Mouse (Mus musculus) T-helper 17 cell (primary cell): Measurements from ENCODE around the gene Kdm6b.

Experiments
- in situ Hi-C, 2 experiments: fragments of 300-600 bp; cut with MboI, MseI; formaldehyde crosslinking; loops; 1 replicate in 1 of 2; 2 replicates in 1 of 2; pipeline ENCODE4 v1.15.1; 2025; ENCODE audit warnings: high pct_unique_total_duplicates in 2 of 2

Gene Kdm6b

GRCm38 (mm10) chr11:69419813-69420553 lies 6.5 kb upstream of the Kdm6b start:
- in situ Hi-C loops: loop anchor here in 1 of 2 experiments (10.0 kb wide), 2 partner anchors 325 to 575 kb away; partner anchors contain the start of genes Gabarap, Per1 and Phf23

DNA sequence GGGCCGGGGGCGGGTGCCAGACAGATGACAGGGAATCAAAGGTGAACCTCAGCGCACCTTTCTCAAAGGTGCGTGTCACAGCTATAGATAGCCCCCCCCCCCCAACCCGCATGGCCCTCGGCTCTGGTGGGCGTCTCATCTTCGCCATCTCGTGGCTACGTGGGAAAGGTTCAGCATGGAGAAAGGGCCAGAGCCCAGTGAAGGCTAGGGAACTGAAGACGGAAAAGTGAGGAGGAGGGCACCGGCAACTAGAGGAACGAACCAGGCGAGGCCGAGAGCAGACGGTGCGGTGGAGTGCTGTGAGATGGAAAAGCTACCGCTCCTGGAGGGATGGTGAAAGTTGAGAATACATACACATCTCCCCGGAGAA lies 6.0 kb upstream of the Kdm6b start:
- in situ Hi-C loops: loop anchor here in 1 of 2 experiments (10.0 kb wide), 2 partner anchors 325 to 575 kb away; partner anchors contain the start of genes Gabarap, Per1 and Phf23

GRCm38 (mm10) chr11:69418481-69419442 lies 5.3 kb upstream of the Kdm6b start:
- in situ Hi-C loops: loop anchor here in 1 of 2 experiments (10.0 kb wide), 2 partner anchors 324 to 576 kb away; partner anchors contain the start of genes Gabarap, Per1 and Phf23

DNA sequence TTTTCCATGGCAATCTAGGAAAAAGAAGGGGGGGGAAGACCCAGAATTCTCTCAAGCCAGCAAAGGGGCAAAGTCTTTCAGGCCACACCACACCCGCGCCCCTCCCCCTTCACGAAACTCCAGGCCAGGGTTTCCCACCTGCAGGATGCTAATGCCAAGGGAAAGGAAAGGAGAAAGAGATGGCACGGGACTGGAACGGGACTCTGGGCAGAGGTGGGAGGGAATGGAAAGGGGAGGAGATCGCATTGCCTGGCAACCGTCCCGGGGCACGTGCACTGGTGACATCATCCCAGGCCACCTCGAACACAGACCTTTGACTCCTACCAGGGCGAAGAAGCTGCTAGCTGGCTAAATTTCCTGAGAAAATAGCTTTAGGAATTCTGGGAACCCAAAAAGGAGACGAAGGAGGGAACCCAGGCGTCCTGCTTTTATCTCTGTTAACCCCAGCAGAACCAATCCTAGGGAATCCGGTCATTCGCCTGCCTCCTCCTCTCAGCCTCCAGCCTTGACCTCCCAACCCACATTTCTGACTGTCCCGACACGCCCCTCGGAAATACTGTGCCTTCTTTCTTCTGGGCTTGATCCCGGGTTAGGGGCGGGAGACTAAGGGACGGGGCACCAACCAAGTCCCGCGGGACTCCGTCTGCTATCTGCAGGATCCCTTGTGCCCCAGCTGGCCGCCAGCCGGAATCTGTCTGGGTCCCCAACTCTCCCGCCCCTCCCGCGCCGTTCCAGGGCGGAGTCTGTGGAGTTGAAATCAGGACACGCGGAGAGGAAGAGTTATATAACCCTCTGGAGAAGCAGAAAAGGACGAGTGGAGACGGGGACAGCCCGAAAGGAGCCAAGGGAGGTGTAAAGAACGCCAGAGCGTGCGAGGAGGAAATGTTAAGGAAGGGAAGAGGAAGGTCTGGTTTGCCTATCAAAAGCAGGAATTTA lies 4.2 kb upstream of the Kdm6b start:
- in situ Hi-C loops: loop anchor here in 1 of 2 experiments (10.0 kb wide), 2 partner anchors 323 to 577 kb away; partner anchors contain the start of genes Gabarap, Per1 and Phf23

GRCm38 (mm10) chr11:69416921-69417448 lies 3.5 kb upstream of the Kdm6b start:
- in situ Hi-C loops: loop anchor here in 1 of 2 experiments (10.0 kb wide), 2 partner anchors 322 to 578 kb away; partner anchors contain the start of genes Gabarap, Per1 and Phf23

DNA sequence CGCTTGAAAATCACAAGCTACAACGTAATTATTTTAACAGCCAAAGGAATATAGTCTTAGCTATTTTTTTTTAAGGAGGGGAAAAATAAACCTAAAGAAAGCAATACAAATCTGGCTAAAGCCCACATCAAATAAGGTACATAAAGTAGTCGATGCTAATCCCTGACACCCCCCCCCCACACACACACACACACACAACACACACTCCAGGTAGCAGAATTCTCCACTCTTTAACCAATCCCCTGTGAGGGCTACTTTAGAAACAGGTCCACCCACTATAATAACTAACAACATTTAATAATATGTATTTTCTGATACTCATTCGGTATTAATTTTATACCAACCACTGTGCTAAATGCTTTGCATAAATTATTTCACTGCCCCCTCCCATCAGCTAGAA lies 3.0 kb upstream of the Kdm6b start:
- in situ Hi-C loops: loop anchor here in 1 of 2 experiments (10.0 kb wide), 2 partner anchors 322 to 578 kb away; partner anchors contain the start of genes Gabarap, Per1 and Phf23

- in situ Hi-C loops: loop anchor here in 1 of 2 experiments (10.0 kb wide), 2 partner anchors 321 to 579 kb away; partner anchors contain the start of genes Gabarap, Per1 and Phf23
Observed at GRCm38 (mm10) chr11:69415668-69416451, 2.4 kb upstream of the Kdm6b start.

DNA sequence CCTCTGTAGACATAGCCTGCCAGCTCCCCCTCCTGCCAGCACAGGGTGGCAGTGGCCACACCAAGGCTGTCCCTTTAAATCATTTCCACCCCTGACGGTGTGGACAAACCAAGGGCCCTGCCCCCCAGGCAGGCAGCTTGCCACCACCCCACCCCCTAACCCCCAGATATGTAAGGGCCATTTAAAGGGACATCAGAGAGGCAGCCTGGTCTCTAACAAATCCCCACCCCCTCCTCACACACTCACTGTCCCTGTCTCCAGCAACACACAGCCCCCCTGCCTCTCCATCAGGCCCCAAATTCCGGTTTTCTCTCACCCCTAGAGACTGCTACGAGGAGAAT lies 1.8 kb upstream of the Kdm6b start:
- in situ Hi-C loops: loop anchor here in 1 of 2 experiments (10.0 kb wide), 2 partner anchors 320 to 580 kb away; partner anchors contain the start of genes Gabarap, Per1 and Phf23

DNA sequence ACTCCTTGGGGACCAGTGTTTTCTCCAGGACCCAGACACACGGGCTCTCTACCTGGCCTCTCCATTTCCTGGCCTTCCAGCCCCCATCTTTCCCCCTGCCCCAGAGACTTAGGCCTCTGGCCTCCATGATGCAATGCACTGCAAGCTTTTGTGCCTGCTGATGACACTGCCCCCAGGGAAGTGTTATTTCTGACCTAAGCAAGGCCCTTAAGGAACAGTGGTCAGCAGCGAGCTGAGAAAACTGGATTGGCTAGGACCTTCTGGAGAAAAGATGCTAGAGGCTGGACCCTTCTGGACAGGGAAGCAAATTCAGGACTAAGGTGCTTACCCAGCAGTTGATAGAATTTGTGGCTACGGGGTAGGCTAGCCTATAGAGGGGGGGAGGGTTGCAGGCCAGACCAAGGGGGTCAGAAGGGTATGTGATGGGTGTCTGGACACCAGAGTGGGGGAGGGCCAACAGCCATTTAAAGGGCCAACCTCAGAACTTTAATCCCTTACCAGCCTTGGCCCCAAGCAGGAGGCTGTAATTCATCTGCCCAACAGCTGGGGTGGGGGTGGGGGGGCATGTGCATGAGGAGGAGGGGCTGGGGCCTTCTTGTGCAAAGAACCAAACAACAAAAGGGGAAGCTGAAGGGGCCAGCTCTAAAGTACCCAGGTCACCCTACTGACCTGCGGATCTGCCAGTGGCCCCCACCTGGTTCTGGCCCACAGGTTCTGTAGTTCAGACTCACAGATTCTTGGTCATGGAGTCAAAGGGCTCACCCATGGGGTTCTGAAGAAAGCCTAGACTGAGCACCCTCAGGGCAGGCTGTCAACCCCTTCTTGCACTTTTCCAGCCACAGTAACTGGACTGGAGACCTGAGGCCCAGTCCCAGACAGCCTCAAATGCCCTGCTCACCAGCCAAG lies 1.2 kb upstream of the Kdm6b start:
- in situ Hi-C loops: loop anchor here in 1 of 2 experiments (10.0 kb wide), 2 partner anchors 320 to 580 kb away; partner anchors contain the start of genes Gabarap, Per1 and Phf23

GRCm38 (mm10) chr11:69412548-69412947 lies 927 bp downstream of the Kdm6b start:
- in situ Hi-C loops: loop anchor here in 1 of 2 experiments (10.0 kb wide), 2 partner anchors 318 to 582 kb away; partner anchors contain the start of genes Gabarap, Per1 and Phf23

DNA sequence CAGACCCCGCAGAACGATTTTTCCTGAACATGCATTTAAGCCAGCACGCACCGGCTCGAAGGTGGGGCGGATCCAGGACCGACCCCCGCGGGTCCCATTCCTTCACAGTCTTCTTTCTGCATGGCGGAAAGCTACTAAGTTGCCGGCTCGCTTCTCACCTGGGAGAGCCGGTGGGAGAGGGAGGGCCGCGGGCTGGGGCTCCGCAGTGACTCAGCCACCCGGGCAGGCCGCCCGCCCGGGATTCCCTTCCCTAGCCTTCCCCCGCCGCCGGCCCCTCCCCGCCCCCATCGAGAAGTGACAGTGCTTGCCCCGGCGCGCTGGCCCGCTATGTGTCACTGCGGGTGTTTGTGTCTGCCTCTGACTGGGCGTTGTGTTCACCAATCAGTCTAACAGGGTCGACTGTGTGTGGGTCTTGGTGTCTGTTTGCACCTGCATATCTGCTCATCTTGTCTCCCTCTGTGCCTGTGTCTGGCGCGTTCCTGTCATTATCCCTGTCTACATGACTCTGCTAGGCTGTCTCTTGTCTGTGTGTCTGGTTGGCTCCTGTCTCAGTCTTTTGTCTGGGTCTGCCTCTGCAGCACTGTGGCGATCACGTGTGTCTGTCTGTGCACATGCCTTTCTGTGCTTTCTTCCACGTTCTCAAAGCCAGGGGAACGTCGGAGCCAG lies 1.8 kb downstream of the Kdm6b start:
- in situ Hi-C loops: loop anchor here in 1 of 2 experiments (10.0 kb wide), 2 partner anchors 317 to 583 kb away; partner anchors contain the start of genes Gabarap, Per1 and Phf23

DNA sequence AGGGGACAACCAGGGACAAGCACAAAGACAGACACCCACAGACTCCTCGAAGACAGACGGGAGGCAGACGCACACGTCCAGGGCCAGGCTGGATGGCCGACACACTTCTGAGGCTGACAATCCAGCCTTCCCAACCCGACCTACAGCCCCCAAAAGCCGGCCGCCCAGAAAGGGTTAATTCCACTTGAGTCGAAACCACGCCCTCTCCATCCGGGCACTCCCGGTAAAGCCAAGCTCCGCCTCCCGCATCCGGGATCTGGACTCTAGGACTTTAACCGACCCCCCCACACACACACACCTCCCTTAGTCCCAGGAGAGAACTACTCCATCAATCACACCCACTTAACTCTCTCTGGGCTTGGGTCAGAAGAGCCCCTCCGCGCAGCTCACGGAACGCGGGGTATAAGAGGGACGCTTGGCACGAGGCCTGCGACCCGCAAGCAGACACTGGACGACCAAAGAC lies 2.4 kb downstream of the Kdm6b start:
- in situ Hi-C loops: loop anchor here in 1 of 2 experiments (10.0 kb wide), 2 partner anchors 316 to 584 kb away; partner anchors contain the start of genes Gabarap, Per1 and Phf23

DNA sequence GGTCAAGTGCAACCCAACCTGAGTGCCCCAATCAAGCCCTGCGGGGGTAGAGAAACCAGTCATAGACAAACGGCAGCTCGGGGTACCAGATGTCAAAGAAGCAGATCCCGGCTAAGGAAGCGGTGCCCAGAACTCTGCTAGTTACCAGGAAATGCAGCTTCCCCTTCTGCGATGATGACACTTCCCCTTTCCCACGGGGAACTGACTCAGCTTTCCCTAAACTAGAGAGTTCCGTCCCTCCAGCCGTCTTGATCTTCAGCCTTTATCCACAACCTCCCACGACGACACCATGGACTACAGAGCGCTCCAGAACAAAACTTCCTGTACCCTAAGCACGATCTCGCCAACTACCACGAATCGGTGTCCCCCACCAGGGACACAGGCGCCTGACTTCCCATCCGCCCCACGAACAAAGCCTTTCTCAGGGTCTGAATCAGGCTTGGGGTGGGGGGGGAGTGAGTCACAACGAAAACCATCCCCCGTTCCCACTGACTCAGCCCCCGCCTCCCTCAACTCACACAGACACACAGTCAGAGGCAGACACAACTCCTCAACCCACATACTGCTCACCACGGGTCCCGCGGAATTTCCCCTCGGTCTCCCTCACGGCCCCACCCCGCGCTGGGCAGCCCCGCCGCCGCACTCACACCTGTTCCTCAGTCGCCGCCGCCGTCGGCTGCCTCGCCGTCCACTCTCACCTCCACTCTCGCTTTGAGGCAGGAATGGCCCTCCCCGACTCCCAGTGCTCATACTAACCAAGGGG lies 3.0 kb downstream of the Kdm6b start:
- in situ Hi-C loops: loop anchor here in 1 of 2 experiments (10.0 kb wide), 2 partner anchors 316 to 584 kb away; partner anchors contain the start of genes Gabarap, Per1 and Phf23

- in situ Hi-C loops: loop anchor here in 1 of 2 experiments (10.0 kb wide), 2 partner anchors 315 to 585 kb away; partner anchors contain the start of genes Gabarap, Per1 and Phf23
Observed at GRCm38 (mm10) chr11:69410045-69410309, 3.5 kb downstream of the Kdm6b start.

GRCm38 (mm10) chr11:69409378-69410044 lies 4.0 kb downstream of the Kdm6b start:
- in situ Hi-C loops: loop anchor here (5.0 to 10.0 kb wide), 5 partner anchors 105 to 1255 kb away; partner anchors contain the start of genes Gabarap (in 2 of the 2), Per1 (in 1 of the 2), Phf23 (in 1 of the 2) and Spag7 (in 1 of the 2)
